18 mouse cellular contexts compared by ENCODE assay signal in genomic region chr2:105391414-105391784, GRCm38 (mm10).
"Had no signal": no experiment of that assay in that cellular context is flagged by ENCODE, and none has a peak within 500 bp of the region (broad histone marks: within the 10 kb centered on the region; RNA-seq: fewer than 3 reads in every experiment).

No protein-coding gene starts in this region.

- H3K9me3 ChIP-seq: liver, embryonic 12.5 days; neural tube, embryonic 13.5 days; neural tube, embryonic 15.5 days; stomach, embryonic 15.5 days had no signal

- H3K27ac ChIP-seq: liver, embryonic 12.5 days; liver, embryonic 14.5 days; neural tube, embryonic 13.5 days; neural tube, embryonic 15.5 days; stomach, embryonic 15.5 days; stomach, postnatal 0 days had no signal

- H3K4me3 ChIP-seq: liver, embryonic 12.5 days; myocyte; neural tube, embryonic 13.5 days; neural tube, embryonic 15.5 days; stomach, embryonic 15.5 days had no signal

- DNase-seq: lung, adult 18-20 months; lung, embryonic 14.5 days; lung, postnatal 10 days; lung, postnatal 4 days; retina, postnatal 1 day; right cerebral cortex, adult 18-20 months; right cerebral cortex, postnatal 25 days; right cerebral cortex, postnatal 4 days; thymus, adult 2 months; thymus, postnatal 25 days; thymus, postnatal 4 days had no signal

- H3K4me1 ChIP-seq: neural tube, embryonic 15.5 days had no signal

- H3K9ac ChIP-seq: liver, embryonic 12.5 days; liver, embryonic 14.5 days; lung, embryonic 14.5 days; neural tube, embryonic 13.5 days; neural tube, embryonic 15.5 days; stomach, embryonic 15.5 days had no signal

- H3K4me2 ChIP-seq: liver, embryonic 12.5 days; lung, embryonic 14.5 days; neural tube, embryonic 13.5 days; neural tube, embryonic 15.5 days; stomach, embryonic 15.5 days had no signal

- H3K27me3 ChIP-seq: liver, embryonic 12.5 days; neural tube, embryonic 13.5 days; neural tube, embryonic 15.5 days; stomach, embryonic 15.5 days had no signal
